Mouse (Mus musculus): ENCODE data around the gene Fbxl8. TPM values are rescaled to one million over a fixed set of nuclear protein-coding genes. Genes with fewer than 3 reads are reported as not detected.

Fbxl8 gene
- polyA plus RNA-seq, 1 experiment from 2014 or later: 1.8 TPM

GRCm38 (mm10) chr8:105263244-105263912 is 1.1 kb upstream of the Fbxl8 start:
- DNase-seq (ENCODE audit: low spot score): no peak
- 0 out of 2 replicates have a peak, but pooled peaks cover 28% of the 10 kb centered on the region for H3K27me3 ChIP-seq (ENCODE audit: insufficient read depth, low read length)
- peak overlapping the region; percentile 48; the same call in 1 of the 2 replicates for H3K4me3 ChIP-seq (replicated peaks; ENCODE audit: low read depth, low read length)
- no peak; the same call in 1 of the 2 replicates for TF ChIP-seq CTCF (IDR thresholded peaks at IDR 0.05; ENCODE audit: low read depth)
- H3K9me3 ChIP-seq (replicated peaks; ENCODE audit: low read length): no peaks in the 10 kb centered on the region
- ATAC-seq (replicated peaks; ENCODE audit: low FRiP score, low read depth): no peak
- 41% methylated on average over 16 of the region's 16 CpGs for WGBS
- H3K36me3 ChIP-seq (ENCODE audit: insufficient read depth, low read length): no peaks in the 10 kb centered on the region
- H3K4me2 ChIP-seq (ENCODE audit: low read length): peak overlapping the region; percentile 79
- peaks cover 12% of the 10 kb centered on the region; the same call in 1 of the 2 replicates for H3K4me1 ChIP-seq (replicated peaks; ENCODE audit: insufficient read depth, low read length)
- H3K9ac ChIP-seq (ENCODE audit: low read depth, low read length): no peak overlapping the region
- no peak overlapping the region for H3K27ac ChIP-seq

GRCm38 (mm10) chr8:105265128-105265527 is 680 bp downstream of the Fbxl8 start:
- peak; percentile 27 for DNase-seq (ENCODE audit: low spot score)
- Histone ChIP-seq H3K9me3 (replicated peaks; ENCODE audit: low read length) (no peaks in the 10 kb centered on the region), H3K27ac (no peak overlapping the region), H3K9ac (ENCODE audit: low read depth, low read length) (peak overlapping the region; percentile 56; the same call in 1 of the 2 replicates), H3K36me3 (ENCODE audit: insufficient read depth, low read length) (no peaks in the 10 kb centered on the region), H3K4me3 (replicated peaks; ENCODE audit: low read depth, low read length) (peak overlapping the region; percentile 48), H3K27me3 (ENCODE audit: insufficient read depth, low read length) (peaks cover 38% of the 10 kb centered on the region), H3K4me1 (replicated peaks; ENCODE audit: insufficient read depth, low read length) (peaks cover 15% of the 10 kb centered on the region; the same call in 1 of the 2 replicates), H3K4me2 (ENCODE audit: low read length) (peak overlapping the region; percentile 79)
- ATAC-seq (replicated peaks; ENCODE audit: low FRiP score, low read depth): no peak
- no peak for TF ChIP-seq CTCF (IDR thresholded peaks at IDR 0.05; ENCODE audit: low read depth)
- whole genome bisulfite sequencing: 5% methylated on average over 10 of the region's 10 CpGs

- 31% methylated on average over 13 of the region's 13 CpGs for WGBS
- no peak overlapping the region for H3K4me2 ChIP-seq (ENCODE audit: low read length)
- no peak overlapping the region for H3K9ac ChIP-seq (ENCODE audit: low read depth, low read length)
- H3K27ac ChIP-seq: no peak overlapping the region
- DNase-seq (ENCODE audit: low spot score) (no peak), ATAC-seq (replicated peaks; ENCODE audit: low FRiP score, low read depth) (no peak)
- H3K9me3 ChIP-seq (replicated peaks; ENCODE audit: low read length): no peaks in the 10 kb centered on the region
- H3K4me3 ChIP-seq (replicated peaks; ENCODE audit: low read depth, low read length): no peak overlapping the region
- H3K27me3 ChIP-seq (ENCODE audit: insufficient read depth, low read length): peaks cover 54% of the 10 kb centered on the region
- no peak for TF ChIP-seq CTCF (IDR thresholded peaks at IDR 0.05; ENCODE audit: low read depth)
- no peaks in the 10 kb centered on the region for H3K36me3 ChIP-seq (ENCODE audit: insufficient read depth, low read length)
- peaks cover 15% of the 10 kb centered on the region; the same call in 1 of the 2 replicates for H3K4me1 ChIP-seq (replicated peaks; ENCODE audit: insufficient read depth, low read length)
Measured at GRCm38 (mm10) chr8:105266775-105267174, 2.3 kb downstream of the Fbxl8 start.

GRCm38 (mm10) chr8:105268342-105269074 is 4.1 kb downstream of the Fbxl8 start:
- Histone ChIP-seq H3K9me3 (replicated peaks; ENCODE audit: low read length) (no peaks in the 10 kb centered on the region), H3K36me3 (ENCODE audit: insufficient read depth, low read length) (no peaks in the 10 kb centered on the region), H3K4me2 (ENCODE audit: low read length) (peak overlapping the region; percentile 86), H3K4me3 (replicated peaks; ENCODE audit: low read depth, low read length) (peak overlapping the region; percentile 43), H3K27ac (0 out of 2 replicates have a peak overlapping the region, but pooled peaks have one; percentile 25), H3K4me1 (replicated peaks; ENCODE audit: insufficient read depth, low read length) (peaks cover 15% of the 10 kb centered on the region; the same call in 1 of the 2 replicates), H3K9ac (ENCODE audit: low read depth, low read length) (peak overlapping the region; percentile 40; the same call in 1 of the 2 replicates), H3K27me3 (ENCODE audit: insufficient read depth, low read length) (peaks cover 69% of the 10 kb centered on the region)
- no peak for TF ChIP-seq CTCF (IDR thresholded peaks at IDR 0.05; ENCODE audit: low read depth)
- DNase-seq (ENCODE audit: low spot score) (peak; percentile 40), ATAC-seq (replicated peaks; ENCODE audit: low FRiP score, low read depth) (0 out of 2 replicates have a peak, but pooled peaks have one; percentile 15)
- 1% methylated on average over 65 of the region's 65 CpGs for WGBS

GRCm38 (mm10) chr8:105269075-105269458 is 4.6 kb downstream of the Fbxl8 start:
- H3K4me3 ChIP-seq (replicated peaks; ENCODE audit: low read depth, low read length): peak overlapping the region; percentile 43
- no peak for TF ChIP-seq CTCF (IDR thresholded peaks at IDR 0.05; ENCODE audit: low read depth)
- DNase-seq (ENCODE audit: low spot score) (peak; percentile 16), ATAC-seq (replicated peaks; ENCODE audit: low FRiP score, low read depth) (no peak)
- H3K36me3 ChIP-seq (ENCODE audit: insufficient read depth, low read length): no peaks in the 10 kb centered on the region
- 2% methylated on average over 10 of the region's 10 CpGs for WGBS
- H3K9me3 ChIP-seq (replicated peaks; ENCODE audit: low read length): no peaks in the 10 kb centered on the region
- H3K4me1 ChIP-seq (replicated peaks; ENCODE audit: insufficient read depth, low read length): peaks cover 15% of the 10 kb centered on the region; the same call in 1 of the 2 replicates
- peak overlapping the region; percentile 86 for H3K4me2 ChIP-seq (ENCODE audit: low read length)
- 0 out of 2 replicates have a peak overlapping the region, but pooled peaks have one; percentile 25 for H3K27ac ChIP-seq
- H3K9ac ChIP-seq (ENCODE audit: low read depth, low read length): peak overlapping the region; percentile 43; the same call in 1 of the 2 replicates
- peaks cover 69% of the 10 kb centered on the region for H3K27me3 ChIP-seq (ENCODE audit: insufficient read depth, low read length)

- peak within 1 kb of the TSS; percentile 86 for H3K4me2 ChIP-seq (ENCODE audit: low read length)
- DNase-seq (ENCODE audit: low spot score) (peak; percentile 27), ATAC-seq (replicated peaks; ENCODE audit: low FRiP score, low read depth) (peak; percentile 8; the same call in 1 of the 2 replicates)
- H3K36me3 ChIP-seq (ENCODE audit: insufficient read depth, low read length): no peaks in the 10 kb centered on the region
- H3K27ac ChIP-seq: 0 out of 2 replicates have a peak within 1 kb of the TSS, but pooled peaks have one; percentile 25
- TF ChIP-seq CTCF (IDR thresholded peaks at IDR 0.05; ENCODE audit: low read depth): no peak
- peak within 1 kb of the TSS; percentile 43 for H3K4me3 ChIP-seq (replicated peaks; ENCODE audit: low read depth, low read length)
- no peaks in the 10 kb centered on the region for H3K9me3 ChIP-seq (replicated peaks; ENCODE audit: low read length)
- WGBS: 0% methylated on average over 40 of the region's 42 CpGs
- H3K4me1 ChIP-seq (replicated peaks; ENCODE audit: insufficient read depth, low read length): peaks cover 15% of the 10 kb centered on the region; the same call in 1 of the 2 replicates
- H3K27me3 ChIP-seq (ENCODE audit: insufficient read depth, low read length): peaks cover 74% of the 10 kb centered on the region
- peak within 1 kb of the TSS; percentile 43; the same call in 1 of the 2 replicates for H3K9ac ChIP-seq (ENCODE audit: low read depth, low read length)
Measured at GRCm38 (mm10) chr8:105269461-105269947, 5.1 kb downstream of the Fbxl8 start, which contains the start of gene Hsf4. Gene Hsf4, plus strand, starts transcription at chr8:105269801.
